Mouse (Mus musculus): Measurements from ENCODE around the gene Pcx. TPM values are rescaled to one million over a fixed set of nuclear protein-coding genes. Genes with fewer than 3 reads are reported as not detected.

The Pcx gene
- polyA plus RNA-seq, 1 experiment from 2014 or later, result 30.6 TPM

Small RNA genes lying within 50 kb of the gene (microRNA-seq; reads per million reads assigned to microRNA genes)
- gene Mir6986, result 0.62 reads per million

Other genes with a start within 250 kb of the Pcx start
- 7.2 and 11.8 TPM in 2 replicates for gene Ssh3, start 241.3 kb upstream of the Pcx start, polyA plus RNA-seq (2015; fragmentation: Nextera tagmentation; extraction: Ambion mirVana)
- 24.0 and 38.6 TPM in 2 replicates for gene Ankrd13d, start 227.3 kb upstream of the Pcx start, polyA plus RNA-seq (2015; fragmentation: Nextera tagmentation; extraction: Ambion mirVana)
- gene Grk2, start 204.2 kb upstream of the Pcx start, polyA plus RNA-seq (2015; fragmentation: Nextera tagmentation; extraction: Ambion mirVana), result 20.6 and 28.1 TPM in 2 replicates
- 38.9 and 42.1 TPM in 2 replicates for gene Kdm2a, start 112.2 kb upstream of the Pcx start, polyA plus RNA-seq (2015; fragmentation: Nextera tagmentation; extraction: Ambion mirVana)
- 5.3 and 5.7 TPM in 2 replicates for gene Rhod, start 71.0 kb upstream of the Pcx start, polyA plus RNA-seq (2015; fragmentation: Nextera tagmentation; extraction: Ambion mirVana)
- 1.8 and 2.2 TPM in 2 replicates for gene Syt12, start 33.0 kb upstream of the Pcx start, polyA plus RNA-seq (2015; fragmentation: Nextera tagmentation; extraction: Ambion mirVana)
- gene 2010003K11Rik, start 11.9 kb upstream of the Pcx start, polyA plus RNA-seq (2015; fragmentation: Nextera tagmentation; extraction: Ambion mirVana), result not detected in 2 replicates
- gene Lrfn4, start 105.2 kb downstream of the Pcx start, polyA plus RNA-seq (2015; fragmentation: Nextera tagmentation; extraction: Ambion mirVana), result 8.9 and 9.2 TPM in 2 replicates
- gene Rce1, start 115.2 kb downstream of the Pcx start, polyA plus RNA-seq (2015; fragmentation: Nextera tagmentation; extraction: Ambion mirVana), result 53.8 and 59.0 TPM in 2 replicates
- gene Gm960, start 188.2 kb downstream of the Pcx start, polyA plus RNA-seq (2015; fragmentation: Nextera tagmentation; extraction: Ambion mirVana), result 6.4 and 8.9 TPM in 2 replicates
- 37.1 and 40.3 TPM in 2 replicates for gene Sptbn2, start 200.7 kb downstream of the Pcx start, polyA plus RNA-seq (2015; fragmentation: Nextera tagmentation; extraction: Ambion mirVana)
- 189 and 196 TPM in 2 replicates for gene Rbm4b, start 246.0 kb downstream of the Pcx start, polyA plus RNA-seq (2015; fragmentation: Nextera tagmentation; extraction: Ambion mirVana)

Data from forebrain, embryonic 16.5 days (tissue).